Mouse (Mus musculus): ENCODE measurements around the gene Gpr108. TPM values are rescaled to one million over a fixed set of nuclear protein-coding genes. Genes with fewer than 3 reads are reported as not detected.

Gpr108 gene
- total RNA-seq, 2 experiments from 2014 or later = 22.6 to 24.4 TPM

GRCm38 (mm10) chr17:57246663-57247392 lies 1.4 kb downstream of the Gpr108 start:
- ATAC-seq (replicated peaks; ENCODE audit: poor library complexity) = no peak

GRCm38 (mm10) chr17:57245311-57245929 lies 2.8 kb downstream of the Gpr108 start:
- no peak for ATAC-seq (replicated peaks; ENCODE audit: poor library complexity)

- ATAC-seq (replicated peaks; ENCODE audit: poor library complexity) = no peak
These were observed 4.4 kb downstream of the Gpr108 start for GRCm38 (mm10) chr17:57243650-57244370.

GRCm38 (mm10) chr17:57237181-57237580 lies 11.1 kb downstream of the Gpr108 start:
- ATAC-seq (replicated peaks; ENCODE audit: poor library complexity) = no peak

GRCm38 (mm10) chr17:57235803-57236202 lies 12.4 kb downstream of the Gpr108 start:
- no peak for ATAC-seq (replicated peaks; ENCODE audit: poor library complexity)

- ATAC-seq (replicated peaks; ENCODE audit: poor library complexity) = no peak
These were observed 13.9 kb downstream of the Gpr108 start for GRCm38 (mm10) chr17:57234254-57234928.

- no peak for ATAC-seq (replicated peaks; ENCODE audit: poor library complexity)
These were observed 15.2 kb downstream of the Gpr108 start for GRCm38 (mm10) chr17:57233038-57233437.

GRCm38 (mm10) chr17:57232200-57232599 lies 16.0 kb downstream of the Gpr108 start:
- ATAC-seq (replicated peaks; ENCODE audit: poor library complexity) = no peak

GRCm38 (mm10) chr17:57231321-57231771 lies 16.9 kb downstream of the Gpr108 start:
- peak; percentile 51 for ATAC-seq (replicated peaks; ENCODE audit: poor library complexity)

- peak; percentile 27 for ATAC-seq (replicated peaks; ENCODE audit: poor library complexity)
These were observed 17.5 kb downstream of the Gpr108 start for GRCm38 (mm10) chr17:57230728-57231125.

GRCm38 (mm10) chr17:57229851-57230727 lies 18.2 kb downstream of the Gpr108 start:
- no peak; the same call in 1 of the 2 replicates for ATAC-seq (replicated peaks; ENCODE audit: poor library complexity)

GRCm38 (mm10) chr17:57228873-57229272 lies 19.4 kb downstream of the Gpr108 start:
- no peak for ATAC-seq (replicated peaks; ENCODE audit: poor library complexity)

- ATAC-seq (replicated peaks; ENCODE audit: poor library complexity) = peak; percentile 67
These were observed 20.2 kb downstream of the Gpr108 start, which contains the start of gene C3 for GRCm38 (mm10) chr17:57228014-57228413. Gene C3, minus strand, starts transcription at chr17:57228136.

- no peak for ATAC-seq (replicated peaks; ENCODE audit: poor library complexity)
These were observed 20.8 kb downstream of the Gpr108 start for GRCm38 (mm10) chr17:57227468-57227867.

- ATAC-seq (replicated peaks; ENCODE audit: poor library complexity) = no peak
These were observed 24.9 kb downstream of the Gpr108 start for GRCm38 (mm10) chr17:57223313-57223712.

GRCm38 (mm10) chr17:57221911-57222310 lies 26.3 kb downstream of the Gpr108 start:
- no peak for ATAC-seq (replicated peaks; ENCODE audit: poor library complexity)

GRCm38 (mm10) chr17:57219884-57220207 lies 28.4 kb downstream of the Gpr108 start:
- peak; percentile 62 for ATAC-seq (replicated peaks; ENCODE audit: poor library complexity)

- peak; percentile 78 for ATAC-seq (replicated peaks; ENCODE audit: poor library complexity)
These were observed 28.9 kb downstream of the Gpr108 start for GRCm38 (mm10) chr17:57219167-57219883.

- no peak for ATAC-seq (replicated peaks; ENCODE audit: poor library complexity)
These were observed 29.8 kb downstream of the Gpr108 start for GRCm38 (mm10) chr17:57218335-57218900.
